Mouse (Mus musculus) intestine, postnatal 0 days (tissue): ENCODE measurements at regions not wholly inside any gene's neighbourhood (a gene's known extent, or its start where the extent isn't known, plus 50 kb on each side); places are given as distances from the start of the nearest gene placed in this dataset.
A peak's percentile ranks its signal among the peaks of the same experiment; 100 is the strongest.

Experiments
- ATAC-seq: fragments of 200-750 bp; cut with Nextera tagmentation; 2 replicates; pipeline ENCODE4 v1.8.0; 2017; ENCODE audit warnings: mild to moderate bottlenecking, moderate TSS enrichment, moderate library complexity
- H3K27ac ChIP-seq: fragments of 300-500 bp; sonication (generic); 2 replicates; pipeline ENCODE4 v1.5.1; 2014; ENCODE audit warnings: mild to moderate bottlenecking, low read depth, low read length, moderate library complexity
- H3K27me3 ChIP-seq: fragments of 300-500 bp; sonication (generic); replicated peaks from 2 replicates; pipeline ENCODE4 v1.6.1; 2014; ENCODE audit warnings: low read length, mixed read lengths; ENCODE audit not compliant: control insufficient read depth, insufficient read depth
- H3K36me3 ChIP-seq: fragments of 300-500 bp; sonication (generic); 2 replicates; pipeline ENCODE4 v1.6.1; 2014; ENCODE audit warnings: mild to moderate bottlenecking, moderate library complexity; ENCODE audit not compliant: control insufficient read depth, insufficient read depth
- H3K4me1 ChIP-seq: fragments of 300-500 bp; sonication (generic); replicated peaks from 2 replicates; pipeline ENCODE4 v1.6.1; 2014; ENCODE audit warnings: antibody characterized with exemption, low read length, mixed read lengths; ENCODE audit not compliant: control insufficient read depth, insufficient read depth
- H3K4me2 ChIP-seq: fragments of 300-500 bp; sonication (generic); replicated peaks from 2 replicates; pipeline ENCODE4 v1.6.1; 2014; ENCODE audit warnings: low read depth, mild to moderate bottlenecking, moderate library complexity
- H3K4me3 ChIP-seq: fragments of 300-500 bp; sonication (generic); 2 replicates; pipeline ENCODE4 v1.5.1; 2014; ENCODE audit warnings: low read depth, low read length
- H3K9ac ChIP-seq: fragments of 300-500 bp; sonication (generic); 2 replicates; pipeline ENCODE4 v1.6.1; 2014; ENCODE audit warnings: mild to moderate bottlenecking, low read depth, low read length
- H3K9me3 ChIP-seq: fragments of 300-500 bp; sonication (generic); 2 replicates; pipeline ENCODE4 v1.6.1; 2016; ENCODE audit warnings: mixed run types; ENCODE audit not compliant: control insufficient read depth
- CTCF ChIP-seq: sonication (generic); IDR thresholded peaks from 2 replicates; pipeline ENCODE4 v1.5.1; 2016; ENCODE audit warnings: low read depth, mild to moderate bottlenecking, control low read depth, antibody characterized with exemption, moderate library complexity
- WGBS: fragments of 180-500 bp; shearing (Covaris S2); extraction: QIAGEN DNeasy Blood & Tissue Kit; methylation state at CpG from one replicate; pipeline ENCODE4 v1.1.7; 2014; 5-methylcytosine and 5-hydroxymethylcytosine counted together

DNA sequence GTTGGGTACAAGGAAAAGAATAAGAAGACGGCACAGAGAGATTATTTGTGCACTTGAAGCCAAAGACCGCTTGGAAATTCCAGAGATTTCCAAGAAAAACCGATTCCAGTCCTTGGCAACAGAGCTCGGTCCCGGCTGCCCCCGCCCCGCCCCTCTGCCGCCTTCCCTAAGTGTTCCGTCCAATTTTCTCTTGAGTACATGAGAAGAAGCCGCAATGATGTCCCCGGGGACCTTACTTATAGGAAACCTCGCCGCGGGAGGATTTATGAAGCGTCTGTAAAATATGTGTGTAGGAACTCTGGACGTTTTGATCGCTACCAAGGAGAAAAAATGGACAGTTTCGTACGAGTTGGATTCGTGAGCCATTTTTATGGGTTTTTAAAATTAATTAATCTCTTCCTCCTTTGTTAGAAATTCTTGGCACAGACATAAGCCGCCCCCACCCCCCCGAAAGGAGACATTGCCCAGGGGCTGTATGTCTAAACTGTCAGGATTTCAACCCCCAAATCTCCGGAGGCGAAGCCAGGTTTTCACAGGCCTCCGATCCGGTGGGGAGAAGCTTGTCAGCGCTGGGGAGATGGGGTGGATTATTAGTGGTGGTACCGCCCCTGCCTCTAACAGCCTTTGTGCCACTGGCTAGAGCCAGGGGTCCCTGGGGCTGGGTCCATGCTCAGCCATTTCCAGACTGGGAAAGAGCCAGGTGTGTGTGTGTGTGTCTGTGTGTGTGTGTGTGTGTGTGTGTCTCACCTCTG lies 83.1 kb downstream of the 2410131K14Rik start:
- Histone ChIP-seq H3K9ac (no peak overlapping the region), H3K4me1 (0 out of 2 replicates have a peak, but pooled peaks cover 3% of the 10 kb centered on the region)
- 9% methylated on average over 28 of the region's 28 CpGs for WGBS

DNA sequence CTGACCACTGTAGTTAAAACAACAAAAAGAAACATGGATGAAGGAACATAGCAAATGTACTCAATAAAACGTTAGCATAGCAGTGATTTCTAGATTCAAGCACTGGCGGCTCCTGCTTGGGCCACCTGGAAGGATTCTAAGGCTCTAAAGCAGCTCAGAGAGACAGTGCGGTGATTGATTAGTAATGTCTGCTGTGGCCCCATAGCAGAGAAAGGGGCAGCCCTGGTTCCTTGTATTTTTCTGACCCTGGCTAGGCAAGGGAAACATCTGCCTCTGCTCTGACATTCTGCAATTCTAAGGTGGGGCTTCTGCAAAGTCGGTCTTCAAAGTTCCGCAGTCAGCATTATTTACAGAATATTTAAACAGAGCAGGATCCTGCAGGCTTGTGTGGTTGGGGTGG lies 84.1 kb downstream of the 2410131K14Rik start:
- 61% methylated on average over 5 of the region's 5 CpGs for WGBS
- no peak overlapping the region for H3K4me3 ChIP-seq
- H3K27ac ChIP-seq = no peak overlapping the region
- H3K4me1 ChIP-seq = 0 out of 2 replicates have a peak, but pooled peaks cover 3% of the 10 kb centered on the region
- TF ChIP-seq CTCF = no peak
- ATAC-seq = no peak
- no peaks in the 10 kb centered on the region for H3K36me3 ChIP-seq
- H3K4me2 ChIP-seq = no peak overlapping the region
- no peak overlapping the region for H3K9ac ChIP-seq
- H3K9me3 ChIP-seq = no peaks in the 10 kb centered on the region
- H3K27me3 ChIP-seq = 0 out of 2 replicates have a peak, but pooled peaks cover 5% of the 10 kb centered on the region

More for the DNA sequence above, 83.1 kb downstream of the 2410131K14Rik start:
- Histone ChIP-seq H3K4me3 (peak overlapping the region; percentile 22), H3K36me3 (no peaks in the 10 kb centered on the region), H3K9me3 (no peaks in the 10 kb centered on the region), H3K27me3 (0 out of 2 replicates have a peak, but pooled peaks cover 5% of the 10 kb centered on the region), H3K27ac (no peak overlapping the region), H3K4me2 (peak overlapping the region; percentile 65)
- no peak for TF ChIP-seq CTCF
- no peak for ATAC-seq

GRCm38 (mm10) chr5:118331286-118331607 lies 86.2 kb downstream of the 2410131K14Rik start:
- no peaks in the 10 kb centered on the region for H3K27me3 ChIP-seq
- no peaks in the 10 kb centered on the region for H3K9me3 ChIP-seq
- TF ChIP-seq CTCF = no peak
- H3K36me3 ChIP-seq = no peaks in the 10 kb centered on the region
- 27% methylated on average over 14 of the region's 14 CpGs for WGBS
- H3K4me2 ChIP-seq = peak overlapping the region; percentile 87
- H3K27ac ChIP-seq = no peak overlapping the region
- 0 out of 2 replicates have a peak, but pooled peaks have one; percentile 4 for ATAC-seq
- 0 out of 2 replicates have a peak, but pooled peaks cover 3% of the 10 kb centered on the region for H3K4me1 ChIP-seq
- H3K4me3 ChIP-seq = peak overlapping the region; percentile 44
- H3K9ac ChIP-seq = no peak overlapping the region

- under 1% methylated on average over 32 of the region's 32 CpGs for WGBS
- no peaks in the 10 kb centered on the region for H3K27me3 ChIP-seq
- H3K4me2 ChIP-seq = peak overlapping the region; percentile 87
- ATAC-seq = peak; percentile 81
- H3K27ac ChIP-seq = peak overlapping the region; percentile 74
- H3K4me1 ChIP-seq = 0 out of 2 replicates have a peak, but pooled peaks cover 3% of the 10 kb centered on the region
- H3K4me3 ChIP-seq = peak overlapping the region; percentile 44
- H3K9ac ChIP-seq = peak overlapping the region; percentile 46
- peak; percentile 90 for TF ChIP-seq CTCF
- H3K36me3 ChIP-seq = no peaks in the 10 kb centered on the region
- H3K9me3 ChIP-seq = no peaks in the 10 kb centered on the region
Observed at GRCm38 (mm10) chr5:118331608-118332394, 86.8 kb downstream of the 2410131K14Rik start.

GRCm38 (mm10) chr5:118334054-118334453 lies 89.0 kb downstream of the 2410131K14Rik start:
- Histone ChIP-seq H3K4me2 (no peak overlapping the region), H3K27me3 (no peaks in the 10 kb centered on the region), H3K4me1 (0 out of 2 replicates have a peak, but pooled peaks cover 3% of the 10 kb centered on the region), H3K36me3 (no peaks in the 10 kb centered on the region), H3K9ac (no peak overlapping the region), H3K4me3 (no peak overlapping the region), H3K9me3 (no peaks in the 10 kb centered on the region), H3K27ac (no peak overlapping the region)
- 81% methylated on average over 2 of the region's 2 CpGs for WGBS
- no peak for ATAC-seq
- TF ChIP-seq CTCF = no peak

- H3K4me2 ChIP-seq = no peak overlapping the region
- H3K36me3 ChIP-seq = no peaks in the 10 kb centered on the region
- no peak for ATAC-seq
- H3K4me1 ChIP-seq = no peaks in the 10 kb centered on the region
- no peaks in the 10 kb centered on the region for H3K27me3 ChIP-seq
- H3K9me3 ChIP-seq = no peaks in the 10 kb centered on the region
- no peak for TF ChIP-seq CTCF
- H3K27ac ChIP-seq = no peak overlapping the region
- 95% methylated on average over 8 of the region's 8 CpGs for WGBS
- no peak overlapping the region for H3K9ac ChIP-seq
- H3K4me3 ChIP-seq = no peak overlapping the region
Observed at GRCm38 (mm10) chr5:118338186-118338585, 93.2 kb downstream of the 2410131K14Rik start.
